Mouse (Mus musculus) bone marrow, adult 2 months (tissue): Measurements from ENCODE around the gene Slc10a1. TPM values are rescaled to one million over a fixed set of nuclear protein-coding genes. Genes with fewer than 3 reads are reported as not detected.

ENCODE experiments used
- H3K27ac ChIP-seq: fragments of 200-500 bp; 2 replicates; pipeline ENCODE4 v1.5.1; 2012; ENCODE audit warnings: low read depth, mild to moderate bottlenecking, control low read depth, inconsistent platforms, low read length; ENCODE audit not compliant: control insufficient read depth, poor library complexity, insufficient read depth
- H3K4me1 ChIP-seq: fragments of 200-500 bp; 2 replicates; pipeline ENCODE4 v1.6.1; 2011; ENCODE audit warnings: low read length; ENCODE audit not compliant: control insufficient read depth, insufficient read depth
- H3K4me3 ChIP-seq: fragments of 200-500 bp; replicated peaks from 2 replicates; pipeline ENCODE3; 2011; ENCODE audit warnings: mild to moderate bottlenecking, low read depth, low read length, control low read depth; ENCODE audit not compliant: control insufficient read depth
- CTCF ChIP-seq: fragments of 200-500 bp; IDR thresholded peaks from 2 replicates; pipeline ENCODE4 v1.5.1; 2011; ENCODE audit warnings: low read length, control low read depth; ENCODE audit not compliant: control insufficient read depth, insufficient read depth
- POLR2A ChIP-seq: fragments of 200-500 bp; IDR thresholded peaks from 2 replicates; pipeline ENCODE4 v1.6.1; 2011; ENCODE audit warnings: low read depth, mild to moderate bottlenecking, control low read depth, low read length, borderline replicate concordance; ENCODE audit not compliant: control insufficient read depth
- WGBS: fragments of 180-500 bp; shearing (Covaris S2); methylation state at CpG from one replicate; pipeline ENCODE4 v1.1.7; 2018; 5-methylcytosine and 5-hydroxymethylcytosine counted together
- polyA plus RNA-seq: library from polyadenylated mRNA; stranded (reverse); fragments of >200 nt; gene quantifications from 2 replicates; pipeline ENCODE4 v1.2.4, GENCODE M21; 2011; ENCODE audit warnings: low replicate concordance; ENCODE audit not compliant: missing spikeins, insufficient read depth, insufficient read length

Gene Slc10a1
- polyA plus RNA-seq, 1 experiment = 1.8 TPM

- TF ChIP-seq POLR2A = no peak
- TF ChIP-seq CTCF = no peak
- Histone ChIP-seq H3K4me3 (no peak overlapping the region), H3K27ac (no peak overlapping the region), H3K4me1 (no peaks in the 10 kb centered on the region)
- 64% methylated on average over 7 of the region's 7 CpGs for WGBS
Measured at GRCm38 (mm10) chr12:80930141-80930540, 38.4 kb downstream of the Slc10a1 start.

GRCm38 (mm10) chr12:80928881-80929280, 39.6 kb downstream of the Slc10a1 start:
- no peak for TF ChIP-seq CTCF
- H3K27ac ChIP-seq = no peak overlapping the region
- H3K4me3 ChIP-seq = no peak overlapping the region
- no peaks in the 10 kb centered on the region for H3K4me1 ChIP-seq
- WGBS = 80% methylated on average over 3 of the region's 3 CpGs

- TF ChIP-seq POLR2A = no peak
- TF ChIP-seq CTCF = no peak
- Histone ChIP-seq H3K27ac (no peak overlapping the region), H3K4me3 (no peak overlapping the region), H3K4me1 (no peaks in the 10 kb centered on the region)
- 67% methylated on average over 1 of the region's 1 CpGs for WGBS
Measured at GRCm38 (mm10) chr12:80927518-80927917, 41.0 kb downstream of the Slc10a1 start.

- no peaks in the 10 kb centered on the region for H3K4me1 ChIP-seq
- 65% methylated on average over 4 of the region's 4 CpGs for WGBS
Measured at GRCm38 (mm10) chr12:80926550-80926949, 42.0 kb downstream of the Slc10a1 start.

GRCm38 (mm10) chr12:80925919-80926318, 42.6 kb downstream of the Slc10a1 start:
- 81% methylated on average over 7 of the region's 7 CpGs for WGBS
- H3K4me3 ChIP-seq = no peak overlapping the region
- H3K4me1 ChIP-seq = no peaks in the 10 kb centered on the region
- H3K27ac ChIP-seq = no peak overlapping the region
- TF ChIP-seq POLR2A = no peak
- no peak for TF ChIP-seq CTCF

More at GRCm38 (mm10) chr12:80926550-80926949, 42.0 kb downstream of the Slc10a1 start:
- H3K4me3 ChIP-seq = no peak overlapping the region
- H3K27ac ChIP-seq = no peak overlapping the region
- TF ChIP-seq CTCF (no peak), POLR2A (no peak)

- Histone ChIP-seq H3K4me3 (no peak overlapping the region), H3K4me1 (no peaks in the 10 kb centered on the region), H3K27ac (no peak overlapping the region)
- 64% methylated on average over 3 of the region's 3 CpGs for WGBS
- TF ChIP-seq CTCF (no peak), POLR2A (no peak)
Measured at GRCm38 (mm10) chr12:80924205-80924604, 44.3 kb downstream of the Slc10a1 start.

GRCm38 (mm10) chr12:80923602-80924001, 44.9 kb downstream of the Slc10a1 start:
- 84% methylated on average over 5 of the region's 5 CpGs for WGBS
- H3K4me3 ChIP-seq = no peak overlapping the region
- no peak overlapping the region for H3K27ac ChIP-seq
- TF ChIP-seq POLR2A (no peak), CTCF (no peak)
- H3K4me1 ChIP-seq = no peaks in the 10 kb centered on the region

- no peak overlapping the region for H3K27ac ChIP-seq
- 60% methylated on average over 7 of the region's 7 CpGs for WGBS
- no peaks in the 10 kb centered on the region for H3K4me1 ChIP-seq
- no peak for TF ChIP-seq CTCF
- H3K4me3 ChIP-seq = no peak overlapping the region
Measured at GRCm38 (mm10) chr12:80922869-80923268, 45.6 kb downstream of the Slc10a1 start.

- 85% methylated on average over 5 of the region's 5 CpGs for WGBS
- no peak for TF ChIP-seq CTCF
- no peak for TF ChIP-seq POLR2A
- Histone ChIP-seq H3K4me3 (no peak overlapping the region), H3K27ac (no peak overlapping the region), H3K4me1 (no peaks in the 10 kb centered on the region)
Measured at GRCm38 (mm10) chr12:80921301-80921700, 47.2 kb downstream of the Slc10a1 start.
